Mouse (Mus musculus): ENCODE results near the gene Adh1.

Gene Adh1

GRCm38 (mm10) chr3:138260721-138261669 lies at the start of gene Adh1:
TSS of gene Adh1 (plus strand) at chr3:138260991.
- no peak for DNase-seq (ENCODE audit: low read depth)

- no peak for DNase-seq (ENCODE audit: low read depth)
Measured at GRCm38 (mm10) chr3:138212431-138212951, 48.3 kb upstream of the Adh1 start.

GRCm38 (mm10) chr3:138215395-138215989 lies 45.3 kb upstream of the Adh1 start:
- peak; percentile 19 for DNase-seq (ENCODE audit: low read depth)

GRCm38 (mm10) chr3:138216091-138216490 lies 44.7 kb upstream of the Adh1 start:
- DNase-seq (ENCODE audit: low read depth): no peak

GRCm38 (mm10) chr3:138217631-138218264 lies 43.0 kb upstream of the Adh1 start, which contains the start of gene Adh7:
TSS of gene Adh7 (plus strand) at chr3:138217760.
- peak; percentile 80 for DNase-seq (ENCODE audit: low read depth)

- DNase-seq (ENCODE audit: low read depth): no peak
Measured at GRCm38 (mm10) chr3:138221116-138221515, 39.7 kb upstream of the Adh1 start.

- DNase-seq (ENCODE audit: low read depth): no peak
Measured at GRCm38 (mm10) chr3:138222511-138222910, 38.3 kb upstream of the Adh1 start.

- DNase-seq (ENCODE audit: low read depth): peak; percentile 86
Measured at GRCm38 (mm10) chr3:138222952-138223351, 37.8 kb upstream of the Adh1 start.

GRCm38 (mm10) chr3:138224363-138224954 lies 36.3 kb upstream of the Adh1 start:
- DNase-seq (ENCODE audit: low read depth): no peak

- DNase-seq (ENCODE audit: low read depth): no peak
Measured at GRCm38 (mm10) chr3:138225331-138225730, 35.5 kb upstream of the Adh1 start.

- no peak for DNase-seq (ENCODE audit: low read depth)
Measured at GRCm38 (mm10) chr3:138225853-138226252, 34.9 kb upstream of the Adh1 start.

GRCm38 (mm10) chr3:138226476-138226875 lies 34.3 kb upstream of the Adh1 start:
- DNase-seq (ENCODE audit: low read depth): no peak

GRCm38 (mm10) chr3:138227082-138227481 lies 33.7 kb upstream of the Adh1 start:
- DNase-seq (ENCODE audit: low read depth): no peak

GRCm38 (mm10) chr3:138227782-138228181 lies 33.0 kb upstream of the Adh1 start:
- DNase-seq (ENCODE audit: low read depth): no peak

- no peak for DNase-seq (ENCODE audit: low read depth)
Measured at GRCm38 (mm10) chr3:138229448-138229847, 31.3 kb upstream of the Adh1 start.

- DNase-seq (ENCODE audit: low read depth): no peak
Measured at GRCm38 (mm10) chr3:138230266-138230665, 30.5 kb upstream of the Adh1 start.

GRCm38 (mm10) chr3:138231531-138231930 lies 29.3 kb upstream of the Adh1 start:
- no peak for DNase-seq (ENCODE audit: low read depth)

GRCm38 (mm10) chr3:138236546-138237163 lies 24.1 kb upstream of the Adh1 start:
- no peak for DNase-seq (ENCODE audit: low read depth)

GRCm38 (mm10) chr3:138238046-138238445 lies 22.7 kb upstream of the Adh1 start:
- DNase-seq (ENCODE audit: low read depth): no peak

GRCm38 (mm10) chr3:138239461-138239860 lies 21.3 kb upstream of the Adh1 start:
- DNase-seq (ENCODE audit: low read depth): no peak

- peak; percentile 56 for DNase-seq (ENCODE audit: low read depth)
Measured at GRCm38 (mm10) chr3:138240411-138240810, 20.4 kb upstream of the Adh1 start.

GRCm38 (mm10) chr3:138240942-138241341 lies 19.8 kb upstream of the Adh1 start:
- DNase-seq (ENCODE audit: low read depth): no peak

All from NIH3T3 (cell line).